Mouse (Mus musculus) heart, postnatal 0 days (tissue): ENCODE results near the gene Casc1.

ENCODE experiments used
- CTCF ChIP-seq: IDR thresholded peaks from 2 replicates; pipeline ENCODE4 v1.5.1; 2016; ENCODE audit warnings: antibody characterized with exemption, control low read depth, low read depth
- EP300 ChIP-seq: IDR thresholded peaks from 2 replicates; pipeline ENCODE4 v1.6.1; 2016; ENCODE audit warnings: antibody characterized with exemption, low read depth

DNA sequence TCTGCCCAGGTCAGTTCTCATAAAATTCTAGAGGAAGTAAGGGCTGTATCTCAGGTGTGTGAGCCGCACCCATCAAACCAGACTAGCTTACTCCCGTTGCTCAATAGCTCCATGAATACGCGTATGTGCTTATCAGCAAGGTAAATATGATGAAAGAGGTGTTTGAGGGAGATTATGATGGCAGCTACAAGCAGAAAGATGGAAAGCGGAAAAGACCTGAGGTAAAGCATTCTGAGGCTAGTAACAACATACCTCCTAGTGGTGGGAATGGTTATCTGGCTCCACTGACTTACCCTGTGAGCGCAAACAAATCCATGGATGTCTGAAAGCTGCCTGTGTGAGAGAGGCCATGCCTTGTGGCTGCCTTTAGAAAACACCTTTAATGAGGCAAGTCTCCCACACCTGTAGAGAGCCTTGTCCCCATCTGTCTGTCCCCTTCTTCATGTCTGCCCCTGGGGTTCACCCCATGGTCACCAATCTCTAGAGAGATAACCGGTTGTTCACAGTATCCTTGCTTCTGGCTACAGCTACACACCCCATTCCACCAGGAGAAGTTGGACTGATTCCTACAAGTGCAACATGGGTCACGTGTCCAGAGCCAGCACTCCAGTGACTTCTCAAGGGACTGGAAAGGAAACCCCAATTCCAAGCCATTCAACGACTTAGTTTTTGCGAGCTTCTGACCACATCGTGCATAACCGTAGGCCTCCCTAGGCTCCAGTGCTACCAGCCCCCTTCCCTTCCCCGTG lies 45.3 kb upstream of the Casc1 start:
- no peak; the same call in 1 of the 2 replicates for TF ChIP-seq CTCF
- no peak for TF ChIP-seq EP300
